Mouse (Mus musculus): ENCODE results near the gene Tmem108.

Tmem108 gene

DNA sequence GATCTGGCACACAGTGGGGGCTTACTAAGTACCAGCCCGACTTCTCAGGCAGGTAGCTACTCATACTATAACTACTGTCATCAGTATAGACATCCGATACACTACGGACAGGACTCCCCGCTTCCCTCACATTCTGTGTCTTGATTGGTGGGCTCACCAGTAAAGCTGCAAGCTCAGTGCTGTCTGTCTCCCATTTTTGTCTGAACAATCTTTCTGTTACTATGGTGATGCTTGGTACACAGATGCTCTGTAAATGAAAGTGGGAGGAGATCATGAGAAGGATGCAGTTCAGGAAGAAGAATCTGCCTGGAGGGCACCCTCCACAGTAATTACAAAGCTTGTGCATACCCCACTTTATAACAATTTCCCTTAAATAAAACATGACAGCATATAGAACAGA, 176.8 kb downstream of the Tmem108 start:
- no peak for DNase-seq (ENCODE audit: low spot score)

DNA sequence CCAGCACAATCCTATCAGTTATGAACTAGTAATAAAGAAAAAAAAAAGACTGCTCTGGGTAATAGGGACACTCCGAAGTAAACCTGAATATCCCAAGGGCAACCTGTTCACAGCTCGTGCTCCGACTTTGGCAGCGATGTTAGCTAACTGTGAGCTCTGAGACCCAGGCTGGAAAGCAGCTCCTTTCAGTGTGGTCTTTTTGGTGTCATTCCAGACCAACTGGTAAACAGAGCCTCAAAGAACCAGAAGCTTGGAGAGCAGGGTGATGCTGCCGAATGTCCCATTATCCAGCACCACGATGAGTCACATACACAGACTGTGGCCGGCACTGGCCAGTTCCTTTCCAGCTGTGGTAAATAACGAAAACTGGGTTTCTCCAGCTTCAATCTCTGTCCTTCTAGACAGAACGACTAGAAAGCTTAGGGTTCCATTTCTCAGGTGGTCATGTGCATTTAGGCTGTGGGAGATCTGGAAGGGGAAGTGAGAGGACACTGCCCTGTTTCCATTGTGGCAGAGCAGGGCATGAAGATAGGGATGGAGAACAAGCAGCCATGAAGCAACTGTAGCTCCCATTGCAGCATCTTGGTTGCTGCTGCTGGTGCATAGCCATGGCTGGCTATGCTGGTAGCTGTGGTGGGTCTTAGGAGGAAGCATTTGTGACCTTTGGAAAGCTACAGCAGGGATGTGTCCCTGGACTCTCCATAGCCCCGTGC, 179.2 kb downstream of the Tmem108 start:
- no peak for DNase-seq (ENCODE audit: low spot score)

DNA sequence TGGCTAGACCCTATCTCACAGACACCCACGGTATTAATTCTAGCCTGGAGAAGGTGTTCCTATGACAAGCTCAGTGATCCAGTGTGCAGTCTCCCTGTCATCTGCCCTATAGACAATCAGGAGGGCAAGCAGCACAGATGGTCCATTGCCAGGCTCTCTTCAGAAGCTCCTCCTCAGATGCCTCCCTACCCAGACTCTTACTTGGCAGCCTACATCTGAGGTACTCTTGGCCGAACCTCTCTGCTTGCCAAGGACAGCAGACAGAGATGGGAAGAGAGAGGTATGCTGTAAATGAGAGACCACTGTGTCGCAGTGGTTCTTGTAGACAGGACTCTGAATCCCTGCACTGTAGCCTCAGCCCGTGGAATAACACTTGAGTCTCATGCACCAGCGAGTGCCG, 181.0 kb downstream of the Tmem108 start:
- DNase-seq (ENCODE audit: low spot score), result no peak

GRCm38 (mm10) chr9:103580186-103580585, 181.5 kb downstream of the Tmem108 start:
- no peak for DNase-seq (ENCODE audit: low spot score)

GRCm38 (mm10) chr9:103579411-103580026, 182.1 kb downstream of the Tmem108 start:
- DNase-seq (ENCODE audit: low spot score), result no peak

GRCm38 (mm10) chr9:103577731-103578130, 183.9 kb downstream of the Tmem108 start:
- no peak for DNase-seq (ENCODE audit: low spot score)

DNA sequence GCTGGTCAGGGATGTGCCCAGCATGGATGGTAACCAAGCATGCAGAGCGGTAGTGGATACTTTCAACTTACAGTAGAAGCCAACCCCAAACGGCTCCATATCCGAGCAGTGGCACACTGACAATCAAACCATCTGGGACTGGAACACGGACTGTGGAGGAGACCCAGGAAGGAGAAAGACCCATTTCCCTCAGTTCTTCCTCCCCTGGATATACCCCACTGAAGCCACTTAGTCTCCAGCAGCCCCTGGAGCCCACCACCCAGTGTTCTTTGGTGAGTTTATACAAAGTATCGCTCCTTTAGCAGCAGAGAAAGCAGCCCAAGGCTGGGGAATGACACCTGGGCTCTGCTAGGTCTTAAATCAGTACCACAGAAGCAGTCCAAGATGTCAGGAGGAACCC, 184.5 kb downstream of the Tmem108 start:
- no peak for DNase-seq (ENCODE audit: low spot score)

DNA sequence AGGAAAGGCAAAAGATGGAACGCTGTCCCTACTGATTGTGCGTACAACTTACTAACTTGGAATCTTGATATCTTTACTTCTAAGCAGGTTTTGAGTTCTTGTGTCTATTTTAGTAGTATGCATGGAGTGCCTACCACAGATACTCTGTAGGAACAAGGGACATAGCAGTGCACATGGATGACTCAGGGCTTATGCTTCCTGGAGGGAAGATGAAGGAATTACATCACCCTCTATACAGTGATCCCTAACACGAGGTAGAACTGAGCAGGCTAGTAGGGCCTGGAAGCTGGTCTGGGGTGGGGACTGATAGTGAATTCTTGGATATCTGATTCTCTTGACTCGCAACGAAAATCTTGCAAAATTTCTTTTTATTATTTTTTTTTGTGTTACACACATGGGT, 185.7 kb downstream of the Tmem108 start:
- no peak for DNase-seq (ENCODE audit: low spot score)

DNA sequence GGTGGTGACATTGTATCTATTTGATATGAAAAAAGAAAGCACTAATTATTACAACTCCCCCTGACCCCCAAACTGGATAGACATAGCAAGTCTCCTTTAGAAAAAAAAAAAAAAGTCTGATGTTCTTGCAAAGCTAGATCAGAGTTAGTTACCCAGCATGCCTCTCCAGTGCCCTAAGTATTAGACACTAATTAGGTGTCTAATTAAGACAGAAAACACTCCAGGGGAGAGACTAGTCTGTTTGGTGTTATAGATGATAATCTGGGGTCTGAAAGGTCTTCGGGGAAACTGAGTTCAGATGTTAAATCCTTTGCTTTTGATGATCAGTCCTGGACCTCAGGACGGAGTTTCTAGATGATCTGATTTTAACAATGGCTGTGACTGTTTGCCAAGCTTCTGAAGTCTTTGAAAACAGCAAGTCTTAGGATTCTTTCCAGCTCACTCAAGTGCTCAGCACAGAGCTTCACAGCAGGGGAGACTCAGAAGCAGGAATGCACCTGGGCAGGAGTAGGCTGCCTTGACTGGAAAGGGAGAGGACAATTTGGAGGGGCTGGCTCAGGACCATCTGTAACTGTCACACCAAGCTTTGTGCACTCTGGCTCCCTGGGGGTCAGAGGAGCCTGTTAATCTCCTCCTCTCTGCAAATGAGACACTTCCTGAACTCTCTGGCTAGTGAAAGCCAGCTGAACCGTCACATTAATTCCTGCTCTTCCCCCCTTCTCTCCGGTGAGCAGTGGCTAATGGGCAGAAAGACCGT, 187.5 kb downstream of the Tmem108 start:
- DNase-seq (ENCODE audit: low spot score), result no peak

DNA sequence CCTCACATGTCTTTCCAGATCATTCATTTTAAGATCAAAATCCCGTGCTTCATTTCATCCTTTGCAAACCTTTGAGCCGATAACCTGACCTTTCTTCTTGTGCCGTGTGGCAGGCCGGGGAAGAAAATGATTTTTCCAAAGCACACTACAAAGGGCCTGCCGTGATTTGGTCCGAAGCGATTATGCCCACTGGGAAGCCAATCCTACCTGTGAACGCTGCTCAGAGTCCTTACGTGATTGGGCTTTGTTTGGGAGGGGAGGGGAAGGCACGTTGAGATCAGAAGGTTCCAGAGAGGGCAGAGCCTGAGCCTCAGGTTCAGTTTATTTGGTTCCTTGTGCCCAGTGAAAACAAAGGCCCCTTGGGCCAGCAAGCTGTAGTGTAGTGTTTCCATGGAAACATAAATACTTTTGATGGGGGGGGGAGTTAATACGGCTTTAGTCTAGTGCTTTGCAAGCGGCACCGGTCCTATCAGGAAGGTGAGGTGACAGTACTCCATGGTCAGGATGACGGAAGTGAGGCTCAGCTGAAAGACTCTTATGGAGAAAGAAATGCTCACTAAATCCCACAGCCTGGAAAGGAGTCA, 191.4 kb downstream of the Tmem108 start:
- no peak for DNase-seq (ENCODE audit: low spot score)

- DNase-seq (ENCODE audit: low spot score), result no peak
Observed at GRCm38 (mm10) chr9:103568983-103569382, 192.7 kb downstream of the Tmem108 start.

DNA sequence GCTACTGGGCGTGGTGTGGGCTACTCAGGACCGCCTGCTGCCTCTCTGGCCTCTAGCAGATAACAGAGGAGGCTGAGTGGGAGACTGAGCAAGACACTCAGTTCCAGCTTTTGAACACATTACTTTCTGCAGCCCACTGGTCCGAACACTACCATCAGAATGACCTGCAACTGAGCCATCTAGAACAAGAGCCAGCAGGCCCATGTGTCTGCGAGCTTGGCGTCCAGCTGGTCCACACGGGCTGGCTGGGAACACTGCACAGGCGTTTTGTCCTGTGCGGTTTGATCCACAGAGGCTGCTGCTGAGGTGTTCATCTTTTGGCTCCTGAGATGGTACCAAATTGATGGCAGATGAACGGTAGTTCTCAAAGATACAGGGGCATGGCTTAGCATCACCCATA, 196.5 kb downstream of the Tmem108 start:
- DNase-seq (ENCODE audit: low spot score), result no peak

DNA sequence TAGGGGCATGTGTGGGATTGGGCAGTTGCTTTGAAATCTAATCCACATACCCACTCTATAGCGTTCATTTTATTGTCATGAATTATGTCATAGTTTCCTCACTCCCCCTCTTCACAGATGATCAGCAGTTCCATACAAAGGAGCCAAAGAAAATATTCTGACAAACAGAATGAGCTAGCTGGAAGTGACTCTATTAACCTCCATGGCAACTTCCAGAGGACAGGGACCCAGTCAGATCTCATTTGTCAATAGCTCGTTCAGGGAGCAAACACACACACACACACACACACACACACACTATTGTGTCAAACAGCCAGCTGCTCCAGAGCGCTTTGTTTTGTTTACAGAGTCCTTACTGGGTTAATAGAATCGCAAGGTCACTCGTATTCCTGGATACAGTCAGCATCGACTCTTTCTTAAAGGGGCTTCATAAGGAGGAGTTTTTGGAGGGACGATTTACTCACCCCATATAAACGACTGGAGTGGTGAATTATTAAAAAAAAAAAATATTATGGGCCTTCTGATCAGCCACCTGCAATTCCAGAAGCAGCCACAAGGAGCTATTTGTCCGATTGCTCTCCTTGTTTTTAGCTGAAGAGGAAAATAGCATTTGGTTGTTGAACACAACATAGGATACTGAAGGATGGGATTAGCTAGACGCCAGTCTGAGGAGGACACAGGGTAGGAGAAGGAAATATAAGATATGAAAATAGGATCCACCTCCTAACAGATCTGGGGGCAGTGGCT, 197.6 kb downstream of the Tmem108 start:
- DNase-seq (ENCODE audit: low spot score), result peak; percentile 39

DNA sequence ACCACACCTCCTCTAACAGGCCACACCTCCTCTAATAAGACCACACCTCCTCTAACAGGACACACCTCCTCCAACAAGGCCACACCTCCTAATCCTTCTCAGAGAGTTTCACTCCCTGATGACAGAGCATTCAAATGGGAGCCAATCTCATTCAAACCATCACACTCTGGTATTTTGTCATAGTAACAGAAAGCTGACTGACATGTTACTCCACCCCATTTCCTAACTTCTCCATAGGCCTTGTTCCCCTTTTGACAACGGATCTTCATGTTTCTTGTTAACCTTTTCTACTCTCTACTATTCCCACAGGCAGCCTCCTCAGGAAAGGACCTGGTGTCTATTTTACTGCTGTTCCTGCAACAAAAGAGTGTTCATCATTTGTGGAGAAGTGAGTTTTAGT, 199.6 kb downstream of the Tmem108 start:
- no peak for DNase-seq (ENCODE audit: low spot score)

- DNase-seq (ENCODE audit: low spot score), result no peak
Observed at GRCm38 (mm10) chr9:103558741-103559140, 202.9 kb downstream of the Tmem108 start.

GRCm38 (mm10) chr9:103558240-103558639, 203.4 kb downstream of the Tmem108 start:
- DNase-seq (ENCODE audit: low spot score), result no peak

- DNase-seq (ENCODE audit: low spot score), result no peak
Observed at GRCm38 (mm10) chr9:103557085-103557484, 204.6 kb downstream of the Tmem108 start.

DNA sequence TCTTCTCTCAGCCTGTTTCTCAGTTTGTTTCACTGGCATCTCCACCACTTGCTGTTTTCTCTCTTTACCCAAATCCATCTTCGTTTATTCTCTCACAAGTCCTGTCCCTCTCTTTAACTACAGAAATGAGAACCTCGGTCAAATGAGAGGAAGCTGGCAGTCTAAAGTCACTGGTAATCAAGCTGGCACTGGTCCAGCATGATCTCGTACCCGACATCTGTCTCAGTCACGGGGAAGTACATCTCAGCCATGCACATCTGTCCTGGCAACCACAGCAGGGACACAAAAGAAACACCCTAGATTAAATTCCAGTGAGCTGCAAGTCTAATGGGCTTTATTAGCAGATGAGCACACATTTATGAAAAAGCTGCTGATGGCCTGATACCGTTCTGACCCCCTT, 206.3 kb downstream of the Tmem108 start:
- no peak for DNase-seq (ENCODE audit: low spot score)

DNA sequence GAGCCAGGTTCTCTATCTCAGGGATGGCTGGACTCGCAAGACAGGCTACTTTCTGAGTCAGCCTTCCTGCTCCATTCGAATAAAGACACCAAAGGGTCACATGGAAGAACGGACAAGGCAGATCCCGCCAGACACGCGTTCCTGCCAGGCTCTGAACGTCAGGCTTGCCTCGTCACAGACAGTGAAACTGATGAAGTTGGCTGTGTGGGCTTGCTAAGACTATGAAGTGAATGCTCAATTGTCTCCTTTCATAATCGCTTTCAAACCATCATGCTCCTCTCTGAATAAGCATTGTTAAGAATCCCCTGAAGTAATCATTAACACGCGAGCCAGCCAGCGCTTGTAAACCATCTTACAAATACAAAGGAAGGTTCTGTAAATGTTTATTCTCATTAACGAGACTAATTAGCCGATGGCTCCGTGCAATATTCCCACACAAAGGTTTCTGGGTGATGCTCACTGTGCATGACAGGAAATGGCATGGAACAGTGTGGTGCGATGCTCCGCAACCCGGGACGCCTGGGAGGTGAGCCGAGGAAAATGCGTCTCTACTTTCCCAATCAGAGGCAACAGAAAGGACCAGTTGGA, 210.9 kb downstream of the Tmem108 start:
- no peak for DNase-seq (ENCODE audit: low spot score)

DNA sequence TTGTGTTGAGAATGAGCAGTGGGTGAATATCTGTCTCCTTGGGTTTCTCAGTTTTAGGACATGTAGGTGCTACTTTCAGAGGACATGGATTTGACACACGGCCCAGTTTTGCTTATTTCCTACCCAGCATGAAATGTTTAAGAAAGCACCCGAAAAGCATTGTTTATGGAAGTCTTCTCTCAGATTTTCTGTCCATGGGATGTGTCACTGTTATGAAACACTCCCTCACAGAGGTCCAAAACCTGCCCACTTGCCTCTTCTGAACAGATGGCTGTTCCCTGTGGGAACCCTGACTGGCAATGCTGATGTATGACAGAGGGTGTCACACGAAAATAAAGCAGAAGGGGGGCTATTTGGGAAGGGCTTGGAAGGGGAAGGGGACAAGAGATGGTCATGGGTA, 212.5 kb downstream of the Tmem108 start:
- no peak for DNase-seq (ENCODE audit: low spot score)

DNA sequence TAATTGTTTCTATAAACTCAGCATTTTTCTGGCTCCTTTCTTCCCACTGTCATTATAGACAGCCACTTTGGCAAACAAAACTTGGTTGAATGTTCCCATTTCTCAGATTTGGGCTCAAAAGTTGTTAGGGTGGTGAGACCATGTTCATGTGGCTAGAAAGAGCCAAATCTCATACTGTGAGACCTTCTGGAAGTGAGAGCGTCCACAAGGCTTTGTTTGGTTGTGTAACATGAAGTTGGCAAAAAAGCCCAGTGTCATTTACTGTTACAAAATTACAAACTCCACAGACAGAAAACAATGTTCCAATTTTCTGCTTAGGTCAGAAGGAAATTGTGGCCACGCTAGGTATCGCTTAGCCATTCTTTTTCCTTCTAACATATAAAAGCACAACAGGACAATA, 213.0 kb downstream of the Tmem108 start:
- no peak for DNase-seq (ENCODE audit: low spot score)
